Mouse (Mus musculus): ENCODE measurements around the gene Ubqlnl. TPM values are rescaled to one million over a fixed set of nuclear protein-coding genes. Genes with fewer than 3 reads are reported as not detected.
A peak's percentile ranks its signal among the peaks of the same experiment; 100 is the strongest.

Gene Ubqlnl
- 0.05 TPM in 1 of 2 replicates, not detected in the other for total RNA-seq (2017)

DNA sequence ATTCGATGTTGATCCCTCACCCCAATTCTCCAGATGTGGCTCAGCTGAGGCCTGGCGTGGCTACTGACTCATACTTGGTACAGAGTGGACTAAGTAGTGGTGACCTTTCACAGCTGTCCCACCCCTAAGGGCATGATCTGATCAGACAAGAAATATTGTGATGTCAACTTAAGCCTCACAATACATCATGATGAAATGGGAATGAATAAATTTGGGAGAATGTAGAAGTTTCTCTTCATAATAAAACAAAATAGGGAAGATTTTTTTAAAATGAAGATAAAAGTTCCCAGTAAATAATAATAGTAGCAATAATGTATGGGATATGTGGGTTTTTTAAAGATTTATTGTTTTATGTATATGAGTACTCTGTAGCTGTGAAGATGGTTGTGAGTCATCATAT lies at the start of gene Ubqlnl:
Gene Ubqlnl (minus strand): TSS at position 101 of the 400 bp plus-strand sequence.
- no peak for ATAC-seq (replicated peaks; ENCODE audit: low read depth, poor library complexity, severe bottlenecking)

DNA sequence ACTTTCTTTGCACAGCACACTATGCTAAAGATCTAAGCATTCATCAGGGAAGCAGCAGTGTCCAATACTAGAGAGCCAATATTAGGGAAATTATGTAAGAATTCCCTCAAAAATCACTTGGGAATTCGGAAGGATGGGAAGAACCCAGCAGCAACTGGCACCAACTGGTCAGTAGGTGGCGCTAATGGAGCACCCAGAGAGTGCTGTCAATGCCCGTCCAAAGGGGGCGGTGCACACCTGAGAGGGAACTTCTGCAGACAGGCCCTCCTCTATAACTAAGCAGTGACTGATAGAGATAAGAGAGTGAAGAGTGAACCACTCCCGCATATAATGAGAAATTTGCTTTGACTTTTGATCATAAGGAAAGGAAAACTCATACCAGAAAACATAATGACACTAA lies 49.5 kb upstream of the Ubqlnl start:
- ATAC-seq (replicated peaks; ENCODE audit: low read depth, poor library complexity, severe bottlenecking): peak; percentile 99

DNA sequence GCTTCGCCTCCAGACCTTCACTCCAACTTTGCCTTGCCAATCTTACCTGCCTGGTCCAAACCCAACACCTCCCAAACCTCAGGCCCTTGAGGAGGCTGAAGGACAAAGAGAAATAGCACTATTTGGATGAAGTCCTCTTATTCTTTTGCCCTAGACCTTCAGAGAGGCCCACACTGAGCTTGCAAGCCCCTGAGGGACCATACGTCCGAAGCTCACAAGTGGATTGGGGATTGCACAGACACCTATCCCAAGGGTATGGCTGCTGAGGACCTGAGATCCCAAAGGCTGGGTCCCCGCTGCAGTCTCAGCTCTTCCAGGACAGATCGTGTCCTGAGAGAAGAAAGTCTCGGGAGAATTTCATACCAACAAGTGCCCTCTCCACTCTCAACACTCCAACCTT lies 45.5 kb upstream of the Ubqlnl start, which contains the start of gene Olfr649:
Gene Olfr649 (minus strand): TSS at position 101 of the 400 bp plus-strand sequence.
- ATAC-seq (replicated peaks; ENCODE audit: low read depth, poor library complexity, severe bottlenecking): no peak

DNA sequence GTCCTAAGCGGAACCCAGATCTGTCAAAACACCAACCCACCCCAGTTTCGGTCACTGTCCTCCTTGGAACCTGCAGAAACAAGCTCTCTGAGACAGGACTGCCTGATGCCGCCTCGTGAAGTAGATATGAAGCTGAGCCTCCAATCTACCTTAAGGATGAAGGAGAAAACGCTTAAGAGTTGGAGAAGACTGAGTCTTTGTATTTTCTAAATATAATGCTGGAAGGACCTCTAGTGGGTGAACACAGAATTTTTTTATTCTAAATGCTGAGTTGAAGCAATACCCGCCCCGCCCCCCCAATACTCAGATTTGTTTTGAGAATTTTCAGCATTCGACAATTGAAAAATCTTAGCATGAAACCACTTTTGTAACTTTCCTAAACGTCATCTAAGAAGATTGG lies 40.9 kb upstream of the Ubqlnl start:
- ATAC-seq (replicated peaks; ENCODE audit: low read depth, poor library complexity, severe bottlenecking): peak; percentile 83

DNA sequence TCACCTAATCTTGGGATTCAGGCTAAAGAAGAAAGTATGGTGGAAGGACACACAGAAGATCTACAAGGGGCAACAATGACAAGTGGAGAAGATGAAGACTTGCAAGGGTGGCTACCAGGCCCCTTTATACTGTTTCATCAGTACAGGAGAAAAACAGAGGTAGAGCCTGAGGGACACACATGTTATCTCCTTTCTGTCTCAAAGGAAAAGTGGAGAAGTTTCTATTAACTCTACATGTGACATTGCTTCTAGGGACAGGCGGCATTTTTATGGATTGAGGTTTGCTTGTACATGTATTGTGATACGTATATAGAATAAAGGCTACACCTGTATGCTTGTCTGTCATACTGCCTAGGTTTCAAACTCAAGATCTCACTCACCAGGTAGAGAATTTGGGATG lies 32.9 kb upstream of the Ubqlnl start, which contains the start of gene Olfr648:
Gene Olfr648 (minus strand): TSS at position 101 of the 400 bp plus-strand sequence.
- no peak for ATAC-seq (replicated peaks; ENCODE audit: low read depth, poor library complexity, severe bottlenecking)

DNA sequence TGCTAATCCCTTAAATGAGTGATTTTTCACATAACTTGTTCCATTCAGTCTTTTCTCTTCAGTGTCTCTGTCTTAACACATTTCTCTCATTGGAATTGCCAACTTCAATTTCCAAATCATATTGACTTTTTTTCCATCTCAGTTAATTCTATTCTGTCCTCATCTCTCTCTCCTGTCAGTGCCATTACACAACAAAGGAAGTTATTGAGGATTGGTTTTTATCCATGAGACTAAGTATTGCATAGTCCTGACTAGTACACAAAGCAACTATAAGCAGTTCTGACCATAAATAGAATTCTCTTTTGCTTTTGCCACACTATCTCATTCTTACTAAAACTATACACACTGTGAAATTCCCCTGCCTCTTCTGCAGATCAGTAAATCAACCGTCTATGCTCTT lies 28.7 kb upstream of the Ubqlnl start:
- no peak for ATAC-seq (replicated peaks; ENCODE audit: low read depth, poor library complexity, severe bottlenecking)

DNA sequence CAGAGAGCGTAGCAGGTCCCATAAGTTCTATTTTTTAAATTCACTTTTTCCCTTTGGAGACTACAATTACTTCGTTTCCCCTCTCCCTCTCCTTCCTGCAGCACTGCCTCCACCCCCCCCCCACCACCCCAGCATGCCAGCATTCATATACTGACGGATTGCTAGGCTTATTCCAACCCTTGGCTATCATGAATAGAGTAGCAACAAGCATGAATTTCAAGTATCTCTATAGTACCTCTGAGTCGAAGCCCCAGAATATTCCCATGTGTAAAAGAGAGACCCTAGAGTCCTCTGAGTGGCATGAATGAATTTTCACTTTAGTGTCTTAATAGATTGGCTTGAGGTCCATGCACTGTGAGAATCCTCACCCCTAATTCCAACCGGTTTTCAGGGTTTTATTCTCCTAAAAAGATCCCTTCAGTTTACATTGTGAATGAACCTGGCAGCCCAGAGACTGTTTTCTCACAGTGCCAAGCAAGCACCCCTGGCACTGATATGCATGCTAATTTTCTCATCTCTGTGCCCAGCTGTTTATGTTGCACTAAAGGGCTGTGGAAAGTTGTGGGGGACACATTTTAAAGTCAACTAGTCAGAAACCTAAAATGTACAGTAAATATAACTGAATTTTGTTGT lies 28.2 kb upstream of the Ubqlnl start:
- ATAC-seq (replicated peaks; ENCODE audit: low read depth, poor library complexity, severe bottlenecking): no peak

DNA sequence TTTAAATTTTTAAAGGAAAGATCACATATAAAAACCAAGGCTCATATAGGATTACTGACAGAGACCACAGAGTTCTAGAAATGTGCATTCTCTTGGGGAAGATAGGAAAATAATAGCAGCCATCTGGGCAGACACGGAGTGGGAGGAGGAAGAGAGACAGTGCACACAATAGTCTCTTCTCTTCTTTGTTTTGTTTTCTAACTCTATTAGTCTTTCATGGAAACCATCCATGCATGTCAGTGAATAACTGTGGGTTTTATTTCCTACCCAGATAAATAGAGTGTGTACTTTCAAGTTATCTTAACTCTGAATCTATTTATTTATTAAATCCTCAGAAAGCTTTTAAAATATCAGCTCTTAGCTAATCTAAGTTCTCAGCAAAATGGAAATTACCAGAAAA lies 24.7 kb upstream of the Ubqlnl start:
- ATAC-seq (replicated peaks; ENCODE audit: low read depth, poor library complexity, severe bottlenecking): no peak

DNA sequence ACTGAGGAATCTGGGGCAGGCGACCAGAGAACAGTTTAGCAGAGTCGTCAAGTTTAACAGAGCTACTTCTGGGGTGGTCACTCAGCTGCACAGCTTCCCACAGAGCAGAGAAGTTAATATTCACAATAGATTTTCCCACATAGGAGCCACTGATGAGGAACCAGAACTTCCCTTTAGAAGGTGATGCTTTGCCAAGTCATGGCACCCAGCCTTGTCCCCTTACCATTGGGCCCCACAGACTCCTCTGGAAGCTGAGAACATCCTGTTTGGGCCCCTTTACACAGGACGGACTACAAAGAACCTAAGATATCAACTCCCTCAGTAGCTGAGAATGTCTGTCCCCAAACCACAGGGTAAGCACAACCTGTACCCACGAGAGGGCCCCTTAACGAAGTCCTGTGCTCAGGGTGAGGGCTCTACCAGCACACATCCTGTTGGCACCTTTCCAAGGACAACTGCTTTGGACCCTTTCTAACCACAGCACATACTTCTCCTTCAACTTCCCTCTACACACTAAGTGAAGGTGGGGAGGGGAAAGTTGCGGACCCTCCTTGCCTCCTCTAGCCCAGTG lies 19.4 kb upstream of the Ubqlnl start:
- ATAC-seq (replicated peaks; ENCODE audit: low read depth, poor library complexity, severe bottlenecking): peak; percentile 85

DNA sequence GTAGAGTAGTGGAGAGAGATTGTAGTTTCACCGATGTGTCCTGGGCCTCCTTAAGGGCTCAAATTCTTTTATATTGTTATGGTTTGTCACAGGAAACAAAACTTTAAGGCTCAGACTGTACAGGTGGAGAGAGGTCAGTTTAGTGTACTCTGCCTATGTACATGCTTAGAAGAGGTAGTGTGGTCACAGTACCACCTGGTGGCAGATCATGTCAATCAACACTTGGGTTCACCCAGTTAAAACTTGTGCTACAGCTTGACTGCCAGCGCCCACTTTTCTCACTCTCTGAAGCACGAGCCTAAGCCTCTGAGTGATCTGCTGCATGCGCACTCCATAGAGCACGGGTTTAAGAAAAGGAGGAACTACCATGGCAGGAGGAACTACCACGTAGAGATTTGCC lies 16.7 kb upstream of the Ubqlnl start:
- ATAC-seq (replicated peaks; ENCODE audit: low read depth, poor library complexity, severe bottlenecking): peak; percentile 30

DNA sequence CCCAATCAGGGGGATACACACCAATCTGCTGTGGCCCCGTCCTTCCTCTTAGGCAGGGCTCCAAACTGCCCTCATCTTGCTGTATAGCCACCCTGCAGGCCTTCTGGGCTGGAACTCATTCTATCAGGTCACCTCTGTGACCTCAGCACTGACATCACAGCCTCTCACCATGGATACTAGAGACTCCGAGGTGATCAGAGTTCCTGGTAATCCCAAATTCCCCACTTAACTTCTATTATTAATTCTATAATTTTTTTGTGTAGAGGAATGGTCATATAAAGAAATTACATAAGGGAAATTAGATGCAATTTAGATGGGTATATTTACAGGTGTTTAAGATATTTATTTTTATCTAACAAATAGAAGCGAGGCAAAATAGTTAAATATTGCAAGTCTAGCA lies 7.2 kb downstream of the Ubqlnl start, which contains the start of gene Ubqln3:
Gene Ubqln3 (minus strand): TSS at position 101 of the 400 bp plus-strand sequence.
- no peak for ATAC-seq (replicated peaks; ENCODE audit: low read depth, poor library complexity, severe bottlenecking)

DNA sequence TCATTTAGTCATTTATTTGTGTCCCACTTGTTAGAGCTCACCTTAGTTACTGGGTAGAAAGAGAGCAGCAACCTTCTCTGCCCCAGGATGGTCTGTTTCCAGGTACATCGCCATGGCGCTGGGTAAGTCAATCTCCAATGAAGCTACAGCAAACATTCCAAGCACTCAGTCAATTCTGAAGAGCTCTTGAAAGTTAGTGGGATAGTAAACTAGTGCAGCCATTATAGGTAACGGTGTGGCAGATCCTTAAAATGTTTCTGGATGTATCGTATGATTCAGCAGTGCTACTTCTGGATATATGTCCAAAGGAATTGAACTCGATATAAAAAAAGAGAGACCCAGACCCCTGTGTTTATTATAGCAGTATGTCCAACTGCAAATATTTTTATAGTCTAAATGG lies 13.1 kb downstream of the Ubqlnl start, which contains the start of gene Olfr643:
Gene Olfr643 (minus strand): TSS at position 101 of the 400 bp plus-strand sequence.
- no peak for ATAC-seq (replicated peaks; ENCODE audit: low read depth, poor library complexity, severe bottlenecking)

DNA sequence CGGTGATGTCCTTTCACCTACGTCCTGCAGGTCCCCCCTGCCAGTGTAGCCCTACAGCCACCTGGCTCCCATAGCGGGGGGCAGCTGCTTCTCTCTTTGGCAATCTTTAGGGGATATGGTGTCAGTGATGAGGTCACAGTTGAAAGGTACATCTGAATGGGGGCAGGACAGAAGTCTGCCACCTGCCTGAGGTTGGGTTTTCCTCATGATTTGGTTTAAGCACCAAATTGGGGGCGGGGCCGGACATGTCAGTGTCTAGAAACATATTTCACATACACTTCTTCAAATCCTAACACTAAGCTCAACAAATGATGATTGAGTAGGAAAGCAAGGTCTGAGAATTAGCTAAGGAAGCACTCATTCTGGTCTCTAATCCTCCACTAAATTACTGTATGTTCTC lies 20.6 kb downstream of the Ubqlnl start, which contains the start of gene Ubqln5:
Gene Ubqln5 (minus strand): TSS at position 101 of the 400 bp plus-strand sequence.
- no peak for ATAC-seq (replicated peaks; ENCODE audit: low read depth, poor library complexity, severe bottlenecking)

DNA sequence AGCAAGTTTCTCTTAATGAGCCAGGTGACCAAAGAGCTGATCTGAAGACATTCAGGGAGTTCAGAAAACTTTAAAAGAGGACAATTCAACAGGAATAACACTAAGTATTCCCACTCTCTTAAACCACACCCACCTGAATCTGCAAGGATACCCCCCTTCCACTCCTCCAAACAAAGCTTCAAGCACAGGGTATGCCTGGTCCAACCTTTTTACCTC lies 45.7 kb downstream of the Ubqlnl start, which contains the start of gene Olfr646:
Gene Olfr646 (plus strand): TSS at position 117 of the 216 bp plus-strand sequence.
- ATAC-seq (replicated peaks; ENCODE audit: low read depth, poor library complexity, severe bottlenecking): no peak

DNA sequence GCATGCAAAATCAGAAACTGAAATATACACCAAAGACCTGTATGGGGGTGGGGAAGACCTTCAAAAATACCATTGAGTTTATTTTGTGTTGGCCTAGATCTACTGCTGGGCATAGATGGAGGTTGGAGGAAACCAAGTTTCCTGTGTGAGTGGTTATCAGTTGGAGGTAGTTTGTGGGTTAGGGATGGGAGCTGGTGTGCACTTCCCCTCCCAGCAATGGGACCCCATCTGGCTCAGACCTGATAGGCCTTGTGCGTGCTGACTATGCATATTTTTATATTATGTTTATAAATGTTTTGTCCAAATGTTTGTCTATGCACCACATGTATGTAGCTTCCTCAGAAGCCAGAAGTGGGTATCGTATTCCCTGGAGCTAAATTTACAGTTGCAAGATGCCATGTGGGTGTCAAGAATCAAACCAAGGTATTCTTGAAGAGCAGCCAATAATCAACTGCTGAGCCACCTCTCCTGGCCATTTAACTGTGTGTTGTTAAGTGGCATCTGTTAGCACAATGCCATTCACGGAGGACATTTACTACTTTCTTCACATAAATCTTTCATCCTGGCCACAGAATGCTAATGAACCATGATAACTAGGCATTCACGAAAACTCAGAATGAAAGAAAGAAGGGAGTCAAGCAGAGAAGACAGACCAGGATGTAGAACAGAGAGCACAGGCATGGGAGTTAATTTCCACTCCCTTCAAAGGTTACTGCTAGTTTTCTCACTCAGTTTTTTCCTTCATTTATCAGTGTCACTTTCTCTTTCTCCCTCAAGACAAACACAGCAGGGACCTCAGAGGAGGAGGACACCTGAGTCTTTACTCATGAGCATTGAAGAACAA lies 46.2 kb downstream of the Ubqlnl start:
- peak; percentile 100 for ATAC-seq (replicated peaks; ENCODE audit: low read depth, poor library complexity, severe bottlenecking)

Other genes with a start within 250 kb of the Ubqlnl start
- not detected in 2 replicates for gene Olfr65, start 247.1 kb downstream of the Ubqlnl start, total RNA-seq (2017)
- gene Olfr631, start 221.7 kb downstream of the Ubqlnl start, total RNA-seq (2017): not detected in 2 replicates
- gene Olfr632, start 216.2 kb downstream of the Ubqlnl start, total RNA-seq (2017): not detected in 2 replicates
- not detected in 2 replicates for gene Olfr633, start 206.1 kb downstream of the Ubqlnl start, total RNA-seq (2017)
- not detected in 2 replicates for gene Olfr635, start 179.4 kb downstream of the Ubqlnl start, total RNA-seq (2017)
- not detected in 2 replicates for gene Olfr638, start 151.8 kb downstream of the Ubqlnl start, total RNA-seq (2017)
- gene Olfr639, start 133.3 kb downstream of the Ubqlnl start, total RNA-seq (2017): not detected in 2 replicates
- not detected in 2 replicates for gene Olfr640, start 125.0 kb downstream of the Ubqlnl start, total RNA-seq (2017)
- gene Olfr641, start 115.1 kb downstream of the Ubqlnl start, total RNA-seq (2017): not detected in 2 replicates
- not detected in 2 replicates for gene Olfr642, start 97.9 kb downstream of the Ubqlnl start, total RNA-seq (2017)
- not detected in 2 replicates for gene 4930516K23Rik, start 89.1 kb downstream of the Ubqlnl start, total RNA-seq (2017)
- gene Olfr644, start 78.7 kb downstream of the Ubqlnl start, total RNA-seq (2017): not detected in 2 replicates
- not detected in 2 replicates for gene Olfr645, start 65.1 kb downstream of the Ubqlnl start, total RNA-seq (2017)
- not detected in 2 replicates for gene Olfr646, start 45.7 kb downstream of the Ubqlnl start, total RNA-seq (2017)
- gene Ubqln5, start 20.7 kb downstream of the Ubqlnl start, total RNA-seq (2017): not detected in 2 replicates
- not detected in 2 replicates for gene Olfr643, start 13.2 kb downstream of the Ubqlnl start, total RNA-seq (2017)
- not detected in 2 replicates for gene Ubqln3, start 7.3 kb downstream of the Ubqlnl start, total RNA-seq (2017)
- gene Olfm5, start 14.3 kb upstream of the Ubqlnl start, total RNA-seq (2017): not detected in 2 replicates
- not detected in 2 replicates for gene Olfr648, start 32.8 kb upstream of the Ubqlnl start, total RNA-seq (2017)
- not detected in 2 replicates for gene Olfr649, start 45.4 kb upstream of the Ubqlnl start, total RNA-seq (2017)
- 3.0 and 3.2 TPM in 2 replicates for gene Trim6, start 68.2 kb upstream of the Ubqlnl start, total RNA-seq (2017)
- gene Trim34a, start 93.9 kb upstream of the Ubqlnl start, total RNA-seq (2017): 23.9 and 26.9 TPM in 2 replicates
- gene Trim5, start 137.5 kb upstream of the Ubqlnl start, total RNA-seq (2017): 6.3 and 8.4 TPM in 2 replicates
- gene Trim12a, start 164.9 kb upstream of the Ubqlnl start, total RNA-seq (2017): 62.4 and 67.9 TPM in 2 replicates
- 0.58 and 3.4 TPM in 2 replicates for gene Trim34b, start 178.9 kb upstream of the Ubqlnl start, total RNA-seq (2017)
- gene Trim12c, start 202.8 kb upstream of the Ubqlnl start, total RNA-seq (2017): 25.4 and 31.8 TPM in 2 replicates
- gene Trim30b, start 219.3 kb upstream of the Ubqlnl start, total RNA-seq (2017): 0.53 and 1.6 TPM in 2 replicates

Data from common myeloid progenitor, adult 5-6 weeks (primary cell).